Comparison of ENCODE assay signal across 7 mouse cellular contexts in the genomic region with DNA sequence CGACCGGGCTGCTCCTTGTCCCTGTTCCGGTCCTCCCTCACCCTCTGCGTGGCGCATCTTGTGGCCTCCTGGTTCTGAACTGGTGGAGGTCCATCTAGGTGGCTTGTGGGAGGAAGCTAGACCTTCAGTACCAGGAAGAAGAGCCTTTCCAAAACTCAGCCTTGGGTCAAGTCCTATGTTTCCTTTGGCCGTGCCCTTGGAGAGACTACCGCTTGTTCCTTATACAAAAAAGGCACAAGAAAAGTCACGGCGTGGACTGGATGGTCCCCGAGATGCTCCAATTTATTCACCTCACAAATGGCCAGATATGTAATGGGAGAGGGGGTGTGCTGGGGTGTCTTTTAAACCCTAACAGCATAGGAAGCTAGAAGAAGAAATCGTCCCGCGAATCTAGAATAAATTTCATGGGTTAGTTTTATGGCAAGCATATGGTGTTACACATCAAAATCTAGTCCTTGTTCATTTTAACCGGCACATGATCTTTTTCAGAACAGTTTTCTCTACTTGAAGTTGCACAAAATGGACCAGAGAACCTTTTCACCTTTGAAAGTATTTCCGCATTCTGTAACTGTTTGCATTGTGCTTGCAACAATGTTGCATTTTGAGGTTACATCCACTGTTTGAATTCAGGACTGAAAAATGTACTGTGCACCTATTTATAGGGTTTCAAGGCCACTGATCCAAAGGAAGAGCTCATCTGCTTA. TPM values are rescaled to one million over a fixed set of nuclear protein-coding genes. Genes with fewer than 3 reads are reported as not detected.
DNase-seq lines count a peak whose midpoint lies in the region; ATAC-seq and TF ChIP-seq lines count a peak whose summit lies in the region.

Rnf146 (minus strand) TSS at position 246 of the 704 bp plus-strand sequence.

- no peaks in the 10 kb centered on the region for H3K9me3 ChIP-seq in embryonic facial prominence, embryonic 15.5 days (replicated peaks)
- no peaks in the 10 kb centered on the region for H3K9me3 ChIP-seq in limb, embryonic 14.5 days (ENCODE audit: control insufficient read depth, low read length)

- H3K27ac ChIP-seq in embryonic facial prominence, embryonic 15.5 days (replicated peaks): peak within 1 kb of the TSS; percentile 99
- H3K27ac ChIP-seq in limb, embryonic 14.5 days (replicated peaks; ENCODE audit: low read depth, low read length): peak within 1 kb of the TSS; percentile 99

- no peak for ATAC-seq in embryonic facial prominence, embryonic 15.5 days (ENCODE audit: insufficient number of reproducible peaks, low FRiP score, low TSS enrichment, low read depth)
- peak; percentile 45 for ATAC-seq in limb, embryonic 14.5 days (ENCODE audit: low FRiP score, low read depth)
- ATAC-seq in neutrophil, adult 5-6 weeks (ENCODE audit: extremely low read depth, insufficient number of reproducible peaks, low FRiP score, poor library complexity, severe bottlenecking): no peak

- no peaks in the 10 kb centered on the region for H3K27me3 ChIP-seq in embryonic facial prominence, embryonic 15.5 days
- no peaks in the 10 kb centered on the region for H3K27me3 ChIP-seq in limb, embryonic 14.5 days (ENCODE audit: control insufficient read depth, insufficient read depth, low read length)

- 4% methylated on average over 15 of the region's 15 CpGs for WGBS in embryonic facial prominence, embryonic 15.5 days
- 4% methylated on average over 14 of the region's 15 CpGs for WGBS in limb, embryonic 14.5 days

- intact Hi-C loops in heart, postnatal 25 days (cut with DNase I): loop anchor here (10.0 kb wide), 1 partner anchor 1482 kb away; the partner anchor contains the start of gene Hey2

- H3K4me3 ChIP-seq in embryonic facial prominence, embryonic 15.5 days (replicated peaks): peak within 1 kb of the TSS; percentile 91
- peak within 1 kb of the TSS; percentile 88 for H3K4me3 ChIP-seq in limb, embryonic 14.5 days (replicated peaks; ENCODE audit: low read length)

- H3K4me1 ChIP-seq in embryonic facial prominence, embryonic 15.5 days: peaks cover 6% of the 10 kb centered on the region
- peaks cover 9% of the 10 kb centered on the region; the same call in 1 of the 2 replicates for H3K4me1 ChIP-seq in limb, embryonic 14.5 days (ENCODE audit: control insufficient read depth, insufficient read depth, low read length)

- DNase-seq in urinary bladder, adult 2 months (ENCODE audit: low spot score): no peak
- no peak for DNase-seq in urinary bladder, adult 18-20 months (ENCODE audit: low spot score in 2 of 2)
- DNase-seq in heart, postnatal 25 days (ENCODE audit: low spot score): no peak
- DNase-seq in limb, embryonic 14.5 days (ENCODE audit: low spot score): peak; percentile 12
- no peak for DNase-seq in frontal cortex, postnatal 25 days (ENCODE audit: low spot score in 2 of 2)

- no peak for TF ChIP-seq POLR2A in limb, embryonic 14.5 days (IDR thresholded peaks at IDR 0.05; ENCODE audit: borderline replicate concordance, extremely low read depth, insufficient read depth, insufficient read length)

- peak within 1 kb of the TSS; percentile 94 for H3K9ac ChIP-seq in embryonic facial prominence, embryonic 15.5 days
- H3K9ac ChIP-seq in limb, embryonic 14.5 days (ENCODE audit: low read depth, low read length, severe bottlenecking): peak within 1 kb of the TSS; percentile 97

- H3K4me2 ChIP-seq in embryonic facial prominence, embryonic 15.5 days (replicated peaks): peak within 1 kb of the TSS; percentile 54
- H3K4me2 ChIP-seq in limb, embryonic 14.5 days (replicated peaks; ENCODE audit: low read depth, low read length, severe bottlenecking): peak within 1 kb of the TSS; percentile 77

- no peaks in the 10 kb centered on the region for H3K36me3 ChIP-seq in embryonic facial prominence, embryonic 15.5 days
- no peaks in the 10 kb centered on the region for H3K36me3 ChIP-seq in limb, embryonic 14.5 days (ENCODE audit: control insufficient read depth, insufficient read depth, low read length)

RNA-seq across cellular contexts. Expression of gene Rnf146, which starts in this region (rescaled TPM):
- 63.8 and 67.7 TPM in 2 replicates for polyA plus RNA-seq in urinary bladder, adult 2 months (2012; rRNA removed)
- polyA plus RNA-seq in embryonic facial prominence, embryonic 15.5 days (2015; fragmentation: Nextera tagmentation; extraction: Ambion mirVana): 50.5 and 56.0 TPM in 2 replicates
- 10 to 100 TPM; 53.2 to 60.3 TPM for total RNA-seq in heart, postnatal 25 days (2021)
- polyA plus RNA-seq in limb, embryonic 14.5 days (2012; rRNA removed): 47.6 and 63.4 TPM in 2 replicates
- 40.8 and 48.8 TPM in 2 replicates for polyA plus RNA-seq in limb, embryonic 14.5 days (2014; fragmentation: Nextera tagmentation; extraction: Ambion mirVana)
- 88.8 and 89.6 TPM in 2 replicates for total RNA-seq in neutrophil, adult 5-6 weeks (2017)
